Mouse (Mus musculus) ES-CJ7 (cell line): ENCODE measurements at regions not wholly inside any gene's neighbourhood (a gene's known extent, or its start where the extent isn't known, plus 50 kb on each side); places are given as distances from the start of the nearest gene placed in this dataset.

Experiments
- DNase-seq: peaks from one replicate; pipeline ENCODE4 v3.0.0; 2011; ENCODE audit warnings: low read depth, low spot score

DNA sequence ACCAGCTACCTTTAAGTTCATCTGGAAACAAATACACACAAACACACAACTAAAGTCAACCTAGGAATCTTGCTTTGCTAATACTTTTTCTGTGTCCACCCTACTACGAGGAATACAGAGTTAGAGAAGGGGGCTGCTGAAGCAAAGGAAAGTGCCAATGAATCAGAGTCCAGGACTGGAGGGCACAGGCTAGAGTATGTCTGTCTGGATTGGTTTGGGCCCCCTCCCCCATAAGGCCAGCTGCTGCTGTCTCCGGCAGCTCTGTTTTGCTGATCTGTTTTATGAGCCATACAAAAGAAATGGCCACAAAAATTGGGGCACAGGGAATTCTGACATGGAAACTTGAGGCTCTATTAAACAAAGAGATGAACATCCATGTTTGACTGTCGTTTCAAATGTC lies 74.8 kb upstream of the Slc25a13 start:
- DNase-seq = no peak

DNA sequence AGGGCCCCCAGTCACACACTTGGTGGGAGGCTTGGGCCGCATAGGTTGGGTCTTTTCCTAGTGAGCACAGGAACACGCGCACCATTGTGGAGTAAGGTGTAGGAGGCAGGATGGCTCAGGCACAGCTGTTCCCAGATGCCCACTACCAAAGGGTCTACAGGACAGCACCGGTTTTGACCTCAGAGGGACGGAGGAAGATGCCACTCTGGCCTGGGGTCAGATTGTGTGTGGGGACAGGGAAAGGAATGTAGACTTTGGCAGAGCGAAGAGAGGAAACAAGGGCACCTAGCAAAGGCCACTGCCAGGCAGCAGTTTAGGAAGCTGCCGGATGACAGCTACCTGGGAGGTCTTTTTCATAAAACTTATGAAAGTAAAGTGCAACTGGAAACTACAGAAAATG lies 73.5 kb upstream of the Slc25a13 start:
- no peak for DNase-seq

DNA sequence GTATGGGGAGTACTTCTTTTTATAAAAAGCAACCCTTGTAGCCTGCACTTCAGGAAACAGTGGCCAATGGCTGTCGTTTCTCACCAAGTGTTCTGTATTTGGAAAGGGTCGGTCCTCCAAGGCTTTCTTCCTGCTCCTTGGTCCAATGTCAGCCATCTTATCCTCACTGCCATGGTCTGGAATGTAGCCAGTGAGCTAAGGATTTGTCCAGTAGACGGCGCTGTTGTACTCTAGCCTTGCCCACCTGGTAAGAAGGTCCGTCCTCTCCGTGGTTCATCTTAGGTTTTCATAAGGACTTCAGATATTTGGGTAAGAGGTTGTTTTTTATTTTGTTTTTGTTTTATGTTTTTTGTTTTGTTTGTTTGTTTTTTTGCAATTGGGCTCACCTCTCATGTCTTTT lies 72.8 kb upstream of the Slc25a13 start:
- peak; percentile 93 for DNase-seq

DNA sequence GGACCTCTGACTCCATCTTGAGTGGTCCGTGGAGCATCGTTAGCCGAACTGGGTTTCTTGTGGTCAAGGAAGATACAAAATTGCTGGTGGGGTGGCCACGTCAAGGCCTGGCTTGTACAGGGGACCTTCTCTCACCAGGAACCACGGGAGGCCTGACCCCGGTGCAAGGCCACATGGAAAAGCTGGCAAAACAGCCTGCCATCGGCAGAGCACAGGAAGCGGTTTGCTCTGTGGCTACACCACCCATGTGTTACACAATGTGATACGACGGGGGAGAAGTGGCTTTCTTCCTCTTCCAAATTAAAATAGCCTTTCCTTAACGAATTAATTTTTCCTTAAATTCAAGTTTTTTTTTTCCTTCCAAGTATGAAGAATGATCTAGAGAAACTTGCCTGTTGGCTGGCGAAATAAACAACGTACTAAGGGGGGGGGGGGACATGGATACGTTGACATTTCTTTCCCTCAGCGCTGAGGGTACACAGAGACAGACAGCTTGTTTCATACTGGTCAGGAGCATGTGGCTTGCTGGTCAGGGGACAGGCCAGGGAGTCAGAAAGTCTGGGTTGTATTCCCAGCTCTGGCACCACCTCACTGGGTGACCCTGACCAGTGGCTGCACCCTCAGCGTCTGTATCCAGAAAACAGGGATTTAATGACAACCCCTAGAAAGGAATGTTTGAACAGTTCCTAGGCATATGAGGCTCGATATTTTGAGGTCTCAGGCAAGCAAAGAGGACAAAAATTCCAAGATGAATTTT lies 64.0 kb upstream of the Slc25a13 start:
- DNase-seq = no peak

- DNase-seq = peak; percentile 76
Observed at GRCm38 (mm10) chr6:6279646-6280045, 62.7 kb upstream of the Slc25a13 start.

GRCm38 (mm10) chr6:6270545-6270944 lies 53.6 kb upstream of the Slc25a13 start:
- no peak for DNase-seq
